Mouse (Mus musculus): ENCODE data around the gene Slc35b1. TPM values are rescaled to one million over a fixed set of nuclear protein-coding genes. Genes with fewer than 3 reads are reported as not detected.

Slc35b1 gene
- total RNA-seq, 2 experiments from 2014 or later = 58.5 to 68.8 TPM

DNA sequence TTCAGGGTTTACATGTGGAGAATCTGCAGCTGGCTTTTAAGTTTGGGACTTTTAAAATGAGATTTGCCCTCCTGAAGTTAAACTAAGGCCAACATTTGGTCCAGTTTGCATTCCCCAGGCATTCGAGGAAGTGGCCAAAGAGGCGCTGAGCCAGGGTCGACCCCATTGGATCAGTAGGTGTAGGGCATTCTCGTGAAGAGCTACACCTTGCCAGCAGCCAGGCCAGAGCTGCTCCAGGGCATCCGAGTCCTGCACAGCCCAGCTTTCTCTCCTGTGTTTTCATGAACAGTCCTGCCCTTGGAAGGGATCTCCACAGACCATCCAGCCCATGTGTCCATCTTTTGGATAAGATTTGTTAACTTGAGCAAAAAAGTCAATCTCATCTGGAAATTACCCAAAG, 20.1 kb upstream of the Slc35b1 start:
- DNase-seq (ENCODE audit: low spot score in 2 of 2) = no peak

DNA sequence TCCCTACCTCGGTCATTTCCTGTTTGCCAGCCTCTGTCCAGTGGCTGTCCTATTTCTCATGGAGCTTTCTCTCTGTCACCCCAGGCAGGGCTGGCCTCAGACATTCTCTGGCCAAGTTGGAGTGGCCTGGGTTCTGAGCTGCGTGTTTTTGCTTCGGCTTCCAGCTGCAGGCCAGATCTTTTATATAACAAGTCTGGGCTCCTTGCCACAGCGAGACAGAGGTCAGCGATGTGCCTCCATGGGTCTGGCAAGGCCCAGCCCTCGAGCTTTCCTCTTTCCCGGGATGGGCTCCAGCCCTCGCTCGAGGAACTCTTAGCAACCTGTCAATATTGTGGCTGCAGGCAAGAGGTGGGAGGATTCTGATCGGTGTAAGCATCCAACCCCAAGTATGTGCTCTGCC, 18.9 kb upstream of the Slc35b1 start:
- DNase-seq (ENCODE audit: low spot score in 2 of 2) = peak; percentile 41 to 75

DNA sequence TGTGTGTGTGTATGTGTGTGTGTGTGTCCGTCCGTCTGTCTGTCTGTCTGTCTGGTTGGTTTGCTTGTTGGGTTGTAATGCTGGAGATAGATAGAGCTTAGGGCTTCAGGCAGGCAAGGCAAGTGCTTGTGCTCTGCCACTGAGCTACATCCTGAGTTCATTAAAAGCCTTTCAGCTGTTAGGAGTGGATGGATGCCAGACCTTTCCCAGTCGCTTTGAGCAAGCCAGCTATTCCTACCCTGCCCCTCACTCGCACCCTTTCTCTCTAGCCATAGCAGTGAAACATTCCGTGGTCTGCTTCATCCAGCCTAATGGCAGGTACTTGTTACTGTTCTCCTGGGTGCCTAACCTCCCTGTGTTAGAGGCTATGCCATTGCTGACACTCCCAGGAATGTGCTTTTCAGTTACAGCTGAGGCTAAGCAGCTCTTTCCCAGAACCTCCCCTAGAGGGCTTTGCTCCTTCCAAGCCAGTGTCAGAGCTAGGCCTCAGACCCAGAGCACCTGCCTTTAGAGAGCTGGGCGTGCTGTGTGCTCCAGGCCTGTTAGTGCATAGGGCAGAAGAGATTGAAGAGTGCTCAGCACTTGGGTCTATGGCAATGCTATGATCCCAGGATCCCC, 18.1 kb upstream of the Slc35b1 start:
- no peak for DNase-seq (ENCODE audit: low spot score in 2 of 2)

DNA sequence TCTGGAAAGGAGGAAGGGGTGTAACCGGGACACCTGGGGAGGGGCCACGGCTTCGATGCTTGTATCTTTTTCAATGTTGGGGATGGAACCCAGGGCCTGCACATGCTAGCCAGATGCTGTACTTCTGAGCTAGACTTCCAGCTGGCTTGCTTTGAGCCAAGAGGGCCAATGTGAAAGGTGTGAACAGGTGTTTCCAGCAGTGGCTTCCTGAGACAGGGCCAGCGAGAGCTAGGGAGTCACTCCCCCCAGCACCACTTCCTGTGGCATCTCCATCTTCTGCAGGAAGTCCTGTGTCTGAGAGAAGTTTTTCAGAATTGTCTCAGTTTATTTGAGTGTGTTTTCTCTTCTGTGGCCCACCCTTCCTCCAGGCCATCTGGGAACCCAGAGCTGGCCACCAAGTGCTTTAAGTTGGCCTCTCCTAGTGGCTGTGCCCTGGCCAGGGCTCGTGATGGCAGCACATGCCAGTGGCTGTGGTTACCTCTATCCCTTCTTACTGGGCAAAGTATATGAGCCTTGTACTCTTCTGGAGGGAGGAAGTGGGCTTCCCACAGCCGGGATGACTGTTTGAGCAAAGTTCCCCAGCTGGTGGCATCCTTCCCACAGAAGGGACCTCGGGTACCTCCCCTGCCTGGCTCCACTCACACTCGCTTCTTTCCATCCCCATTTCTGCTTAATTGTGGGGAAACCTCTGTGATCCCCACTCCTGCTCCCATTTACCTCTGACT, 17.3 kb upstream of the Slc35b1 start:
- no peak for DNase-seq (ENCODE audit: low spot score in 2 of 2)

DNA sequence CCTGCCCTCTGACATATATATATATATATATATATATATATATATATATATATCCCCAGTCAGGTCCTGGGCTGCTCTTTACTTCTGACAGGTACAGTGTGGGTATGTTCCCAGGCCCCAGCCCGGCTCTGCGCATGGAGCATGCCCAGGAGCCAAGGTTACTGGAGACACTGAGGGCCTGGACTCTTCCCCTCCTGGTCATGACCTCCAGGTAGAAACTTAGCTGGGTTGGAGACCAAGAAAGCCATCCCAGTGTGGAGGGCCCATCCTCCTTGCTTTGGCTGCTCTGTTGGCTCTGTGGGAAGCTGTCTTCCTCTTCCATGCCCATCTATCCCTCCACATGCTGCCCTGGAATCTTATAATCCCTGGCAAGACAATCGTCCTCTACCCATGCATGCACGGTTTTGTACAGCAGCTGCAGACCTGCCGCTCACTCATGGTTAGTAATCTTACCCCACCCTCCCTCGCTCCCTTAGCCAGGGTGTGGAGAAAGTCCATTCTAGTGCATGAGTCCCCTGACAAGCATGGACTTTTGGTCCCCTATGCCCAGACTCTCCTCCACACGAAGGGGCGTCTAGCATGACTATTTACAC, 16.2 kb upstream of the Slc35b1 start:
- no peak for DNase-seq (ENCODE audit: low spot score in 2 of 2)

DNA sequence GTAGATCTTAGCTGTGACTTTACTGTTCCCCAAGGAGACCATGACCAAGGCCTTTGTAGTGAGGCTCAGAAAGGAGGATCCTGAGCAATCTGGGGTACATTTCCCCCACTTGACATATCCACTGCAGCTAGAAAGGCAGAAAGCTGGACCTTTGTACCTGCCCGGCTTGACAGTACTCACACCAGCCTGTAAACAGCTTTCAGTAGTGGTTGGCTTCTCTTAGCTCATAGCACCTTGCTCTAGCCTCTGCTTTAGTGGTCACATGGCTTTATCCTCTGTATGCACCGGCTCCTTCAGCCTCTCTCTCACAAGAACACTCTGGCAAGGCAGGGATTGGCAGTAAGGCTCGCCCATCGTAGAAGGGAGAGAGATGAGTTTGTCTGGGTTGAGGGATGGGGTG, 15.6 kb upstream of the Slc35b1 start:
- DNase-seq (ENCODE audit: low spot score in 2 of 2) = no peak

- DNase-seq (ENCODE audit: low spot score in 2 of 2) = no peak
These were observed 14.3 kb upstream of the Slc35b1 start for GRCm38 (mm10) chr11:95369964-95370890.

- no peak for DNase-seq (ENCODE audit: low spot score in 2 of 2)
These were observed 13.3 kb upstream of the Slc35b1 start for GRCm38 (mm10) chr11:95371182-95371581.

GRCm38 (mm10) chr11:95378926-95379325, 5.6 kb upstream of the Slc35b1 start:
- no peak for DNase-seq (ENCODE audit: low spot score in 2 of 2)

DNA sequence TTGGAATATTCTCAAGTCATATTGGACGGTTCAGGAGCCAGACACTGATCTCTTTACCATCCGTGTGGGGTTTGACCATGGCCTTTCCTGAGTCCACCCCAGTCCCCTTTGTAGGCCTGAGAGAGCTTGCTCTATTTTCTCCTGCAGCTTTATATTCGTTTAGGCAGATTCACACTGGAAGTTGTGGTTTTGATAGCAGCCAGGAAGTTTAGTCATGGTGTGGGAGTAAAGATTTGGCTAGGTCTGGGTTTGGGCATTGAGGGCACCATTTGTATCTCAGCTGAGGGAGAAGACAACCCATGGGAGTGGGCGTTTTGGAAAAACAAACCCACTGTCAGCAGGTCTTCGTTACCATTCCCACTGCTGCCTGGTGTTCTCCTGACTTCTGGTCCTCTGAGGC, 4.9 kb upstream of the Slc35b1 start:
- DNase-seq (ENCODE audit: low spot score in 2 of 2) = no peak

GRCm38 (mm10) chr11:95380711-95381110, 3.8 kb upstream of the Slc35b1 start:
- no peak for DNase-seq (ENCODE audit: low spot score in 2 of 2)

DNA sequence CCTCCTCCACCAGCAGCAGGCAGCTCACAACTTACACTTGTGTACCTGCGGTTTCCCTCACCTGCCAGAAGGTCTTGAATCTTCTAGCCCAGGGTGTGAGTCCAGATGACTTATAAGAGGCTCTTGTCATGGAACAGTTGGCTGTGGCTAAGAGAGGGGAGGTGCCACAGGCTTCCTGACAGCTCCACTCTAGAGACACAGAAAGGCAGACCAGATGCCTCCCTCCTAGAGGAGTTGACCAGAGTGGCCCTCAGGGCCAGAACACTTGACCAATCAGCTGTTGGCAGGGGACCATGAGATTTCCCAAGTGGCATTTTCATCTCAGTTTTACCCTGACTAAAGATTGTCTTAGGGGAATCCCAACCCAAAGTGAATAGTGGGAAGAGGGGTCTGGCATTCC, 3.3 kb upstream of the Slc35b1 start:
- DNase-seq (ENCODE audit: low spot score in 2 of 2) = no peak

GRCm38 (mm10) chr11:95383331-95383986, 1.0 kb upstream of the Slc35b1 start:
- DNase-seq (ENCODE audit: low spot score in 2 of 2) = no peak

GRCm38 (mm10) chr11:95384004-95384318, 531 bp upstream of the Slc35b1 start:
- no peak for DNase-seq (ENCODE audit: low spot score in 2 of 2)

DNA sequence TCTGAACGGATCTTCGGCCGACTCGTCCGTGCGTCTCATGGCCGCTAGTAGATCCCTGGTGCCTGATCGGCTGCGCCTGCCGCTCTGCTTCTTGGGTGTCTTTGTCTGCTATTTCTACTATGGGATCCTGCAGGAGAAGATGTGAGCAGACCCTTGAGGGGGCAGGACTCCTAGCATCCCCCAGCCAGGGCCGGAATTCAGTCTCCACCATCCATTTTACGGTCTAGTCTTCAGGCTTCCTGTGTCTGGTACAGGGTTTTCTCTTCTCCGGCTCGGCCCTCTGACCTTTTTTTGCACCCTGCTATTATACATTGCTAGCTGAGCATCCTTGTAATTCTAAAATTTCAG, 455 bp downstream of the Slc35b1 start:
- no peak for DNase-seq (ENCODE audit: low spot score in 2 of 2)

GRCm38 (mm10) chr11:95387354-95387753, 2.9 kb downstream of the Slc35b1 start:
- no peak for DNase-seq (ENCODE audit: low spot score in 2 of 2)

- DNase-seq (ENCODE audit: low spot score in 2 of 2) = no peak
These were observed 4.5 kb downstream of the Slc35b1 start for GRCm38 (mm10) chr11:95389006-95389405.

DNA sequence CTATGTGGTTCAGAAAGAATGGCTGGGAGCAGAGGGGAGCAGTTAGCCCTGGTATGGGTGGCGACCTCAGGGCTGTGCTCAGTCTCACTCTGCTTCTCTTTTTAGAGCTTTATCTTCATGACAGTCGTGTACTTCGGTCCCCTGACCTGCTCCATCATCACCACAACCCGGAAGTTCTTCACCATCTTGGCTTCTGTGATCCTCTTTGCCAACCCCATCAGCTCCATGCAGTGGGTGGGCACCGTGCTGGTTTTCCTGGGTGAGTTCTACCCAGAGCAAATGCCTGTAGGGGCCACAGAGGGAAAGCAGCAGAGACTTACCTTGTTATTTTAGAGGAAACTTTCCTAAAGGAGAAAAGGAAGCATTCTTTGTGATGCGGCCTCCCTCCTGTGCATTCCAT, 5.9 kb downstream of the Slc35b1 start:
- no peak for DNase-seq (ENCODE audit: low spot score in 2 of 2)

GRCm38 (mm10) chr11:95391201-95391600, 6.7 kb downstream of the Slc35b1 start:
- no peak for DNase-seq (ENCODE audit: low spot score in 2 of 2)

- peak; percentile 44 to 75 for DNase-seq (ENCODE audit: low spot score in 2 of 2)
These were observed 7.3 kb downstream of the Slc35b1 start for GRCm38 (mm10) chr11:95391743-95392142.

- peak; percentile 64 to 74 for DNase-seq (ENCODE audit: low spot score in 2 of 2)
These were observed 7.8 kb downstream of the Slc35b1 start for GRCm38 (mm10) chr11:95392223-95392667.
